Mouse (Mus musculus) cerebellum, postnatal 36 days (tissue): ENCODE measurements at regions not wholly inside any gene's neighbourhood (a gene's known extent, or its start where the extent isn't known, plus 50 kb on each side); places are given as distances from the start of the nearest gene placed in this dataset.
"Not testable (repeated sequence)": the region's sequence is repeated elsewhere in the genome, so short reads cannot be mapped to it uniquely, and the experiment has no call there.

Experiments used
- DNase-seq, 2 experiments: peaks; one replicate each; pipeline ENCODE4 v3.0.0; 2021 to 2022; ENCODE audit warnings: mixed read lengths in 2 of 2

GRCm38 (mm10) chr9:9342456-9343185 lies 103.7 kb upstream of the Arhgap42 start:
- DNase-seq = no peak

DNA sequence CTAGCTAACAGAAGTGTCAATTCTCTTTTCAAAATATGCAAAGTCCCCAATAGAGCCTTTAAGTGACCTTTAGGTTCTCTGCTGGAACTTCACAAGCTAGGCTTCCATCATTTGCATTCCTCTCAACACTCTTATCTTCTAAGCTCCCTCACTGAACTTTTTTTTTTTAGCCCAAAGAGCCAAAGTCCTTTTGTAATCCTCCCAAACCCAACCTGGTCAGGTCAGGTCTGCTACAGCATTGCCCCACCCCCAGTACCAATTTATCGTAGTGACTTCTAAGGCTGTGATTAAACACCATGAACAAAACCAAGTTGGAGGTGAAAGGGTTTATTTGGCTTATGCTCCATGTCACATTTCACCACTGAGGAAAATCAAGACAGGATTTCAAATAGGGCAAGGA lies 79.7 kb upstream of the Arhgap42 start:
- DNase-seq = no peak

DNA sequence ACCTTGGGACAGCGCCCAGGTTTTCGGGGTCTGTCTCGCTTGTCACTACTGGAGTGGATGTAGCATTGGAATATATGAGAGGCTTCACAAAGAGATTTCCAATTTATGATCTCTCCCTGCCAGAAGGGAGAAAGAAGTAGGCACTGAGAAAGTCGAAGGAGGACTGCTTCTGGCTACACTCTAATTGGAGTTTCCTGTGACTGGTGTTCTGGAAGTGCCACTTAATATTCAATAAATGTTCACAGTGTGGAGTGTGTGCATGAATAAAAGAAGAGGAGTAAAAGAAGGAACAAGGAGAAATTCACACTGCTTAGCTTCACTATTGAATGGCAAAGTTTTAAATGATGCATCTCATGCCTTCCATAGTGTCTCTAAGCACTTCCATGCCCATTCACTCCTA lies 77.1 kb upstream of the Arhgap42 start:
- DNase-seq = no peak

DNA sequence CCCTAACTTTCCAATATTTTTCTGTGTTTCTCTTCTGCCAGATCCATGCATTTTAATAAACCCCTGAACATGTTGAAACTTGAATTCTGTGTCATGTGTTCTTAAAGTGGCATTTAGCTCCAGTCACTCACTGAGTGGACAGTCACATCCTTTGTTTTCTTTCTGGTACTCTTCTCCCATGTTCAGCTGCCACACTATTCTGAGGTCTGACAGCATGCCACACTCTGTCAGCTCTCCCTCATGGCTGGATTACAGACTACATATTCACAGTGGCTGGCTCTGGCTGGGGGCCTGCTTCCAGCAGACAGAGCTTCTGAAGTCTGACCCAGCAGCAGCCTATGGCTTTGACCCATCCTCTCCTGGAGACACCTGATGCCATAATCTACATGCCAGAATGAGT lies 73.4 kb upstream of the Arhgap42 start:
- DNase-seq = no peak

DNA sequence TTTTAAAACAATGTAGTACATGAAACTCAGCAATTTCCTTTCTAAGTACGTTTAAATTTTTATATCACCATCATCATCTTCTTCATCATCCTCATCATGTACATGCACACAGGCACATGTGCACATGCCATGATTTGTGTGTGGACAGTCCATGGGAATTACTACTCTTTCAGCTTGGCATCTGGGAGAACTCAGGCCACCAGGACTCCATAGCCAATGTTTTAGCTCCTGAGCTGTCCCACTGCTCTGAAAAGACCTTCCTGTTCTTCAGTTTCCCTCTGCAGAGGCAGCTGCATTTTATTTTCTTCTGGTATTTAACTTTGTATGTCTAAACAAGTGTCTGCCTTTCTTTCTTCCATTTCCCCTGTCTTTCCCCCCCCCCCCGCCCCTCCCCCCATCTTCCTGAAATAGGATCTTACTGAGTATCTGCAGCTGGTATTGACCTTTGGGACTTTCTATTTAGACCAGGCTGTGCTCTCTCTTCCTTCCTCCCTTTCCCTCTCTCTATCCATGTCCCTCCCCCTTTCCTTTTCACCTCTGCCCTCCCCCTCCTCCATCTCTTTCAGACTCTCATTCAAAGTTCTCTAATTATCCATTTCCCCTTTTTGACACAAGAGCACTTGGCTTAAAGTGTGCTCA lies 72.8 kb upstream of the Arhgap42 start:
- DNase-seq = no peak

DNA sequence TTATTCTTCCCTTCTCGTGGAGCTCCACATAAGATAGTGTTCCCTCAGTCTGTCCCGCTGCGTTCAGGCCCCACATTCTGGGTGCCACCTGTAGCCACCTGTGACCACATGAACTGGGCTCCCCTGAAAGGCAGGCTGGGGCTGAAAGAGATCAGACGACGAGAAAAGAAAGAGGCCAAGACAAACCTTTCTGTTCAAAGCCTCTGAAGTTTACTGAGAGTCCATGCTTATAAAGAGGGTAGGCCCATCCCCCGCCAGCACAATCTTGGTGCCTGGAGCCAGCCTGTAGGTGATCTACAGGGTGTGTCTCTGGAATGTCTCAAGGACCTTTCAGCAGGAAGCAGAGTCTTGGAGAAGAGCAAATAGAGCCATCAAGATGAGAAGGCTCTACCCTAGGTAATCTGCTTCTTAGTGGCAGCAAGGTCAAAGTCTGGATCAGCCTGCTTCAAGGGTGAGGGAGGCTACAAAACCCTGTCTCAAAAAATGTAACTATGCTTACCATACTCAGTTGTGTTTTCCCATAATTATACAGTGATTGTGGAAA lies 72.2 kb upstream of the Arhgap42 start:
- not testable (repeated sequence) for DNase-seq

GRCm38 (mm10) chr9:9290767-9291166 lies 51.9 kb upstream of the Arhgap42 start:
- DNase-seq = no peak

- no peak for DNase-seq
Measured at GRCm38 (mm10) chr9:9289570-9289969, 50.7 kb upstream of the Arhgap42 start.
